Mouse (Mus musculus) kidney, postnatal 0 days (tissue): ENCODE measurements around the gene Eya4. TPM values are rescaled to one million over a fixed set of nuclear protein-coding genes. Genes with fewer than 3 reads are reported as not detected.

ENCODE experiments used
- ATAC-seq: fragments of 200-750 bp; cut with Nextera tagmentation; replicated peaks from 2 replicates; pipeline ENCODE4 v1.8.0; 2017; ENCODE audit warnings: low read depth, moderate number of reproducible peaks, moderate TSS enrichment, moderate library complexity; ENCODE audit not compliant: low FRiP score
- DNase-seq: peaks from one replicate; pipeline ENCODE4 v3.0.0-alpha.2; 2016; ENCODE audit warnings: low spot score
- H3K27ac ChIP-seq: fragments of 300-500 bp; sonication (generic); 2 replicates; pipeline ENCODE4 v1.5.1; 2014; ENCODE audit warnings: mild to moderate bottlenecking
- H3K27me3 ChIP-seq: fragments of 300-500 bp; sonication (generic); 2 replicates; pipeline ENCODE4 v1.6.1; 2014; ENCODE audit warnings: low read length, mixed read lengths; ENCODE audit not compliant: insufficient read depth
- H3K36me3 ChIP-seq: fragments of 300-500 bp; sonication (generic); 2 replicates; pipeline ENCODE4 v1.6.1; 2014; ENCODE audit warnings: low read length, mixed read lengths; ENCODE audit not compliant: insufficient read depth
- H3K4me1 ChIP-seq: fragments of 300-500 bp; sonication (generic); replicated peaks from 2 replicates; pipeline ENCODE4 v1.6.1; 2014; ENCODE audit warnings: antibody characterized with exemption, low read length, mixed read lengths; ENCODE audit not compliant: insufficient read depth
- H3K4me2 ChIP-seq: fragments of 300-500 bp; sonication (generic); 2 replicates; pipeline ENCODE4 v1.6.1; 2014; ENCODE audit warnings: mild to moderate bottlenecking, low read length, moderate library complexity, mixed read lengths
- H3K4me3 ChIP-seq: fragments of 300-500 bp; sonication (generic); replicated peaks from 2 replicates; pipeline ENCODE4 v1.5.1; 2014; ENCODE audit warnings: low read depth, low read length
- H3K9ac ChIP-seq: fragments of 300-500 bp; sonication (generic); 2 replicates; pipeline ENCODE4 v1.6.1; 2014; ENCODE audit warnings: low read depth, low read length
- H3K9me3 ChIP-seq: fragments of 300-500 bp; sonication (generic); replicated peaks from 2 replicates; pipeline ENCODE4 v1.6.1; 2016; ENCODE audit warnings: low read length, inconsistent platforms, mixed read lengths
- CTCF ChIP-seq: IDR thresholded peaks from 2 replicates; pipeline ENCODE4 v1.5.1; 2016; ENCODE audit warnings: antibody characterized with exemption, low read depth, mild to moderate bottlenecking, moderate library complexity
- WGBS: fragments of 180-500 bp; shearing (Covaris S2); extraction: QIAGEN DNeasy Blood & Tissue Kit; methylation state at CpG from one replicate; pipeline ENCODE4 v1.1.7; 2014; 5-methylcytosine and 5-hydroxymethylcytosine counted together
- polyA plus RNA-seq: library from polyadenylated mRNA; unstranded; fragments of >200 nt; fragmentation: Nextera tagmentation; extraction: Ambion mirVana; gene quantifications from 2 replicates; pipeline ENCODE4 v1.2.1, GENCODE M21; 2015

Eya4 gene
- polyA plus RNA-seq, 1 experiment from 2014 or later = 4.8 TPM

DNA sequence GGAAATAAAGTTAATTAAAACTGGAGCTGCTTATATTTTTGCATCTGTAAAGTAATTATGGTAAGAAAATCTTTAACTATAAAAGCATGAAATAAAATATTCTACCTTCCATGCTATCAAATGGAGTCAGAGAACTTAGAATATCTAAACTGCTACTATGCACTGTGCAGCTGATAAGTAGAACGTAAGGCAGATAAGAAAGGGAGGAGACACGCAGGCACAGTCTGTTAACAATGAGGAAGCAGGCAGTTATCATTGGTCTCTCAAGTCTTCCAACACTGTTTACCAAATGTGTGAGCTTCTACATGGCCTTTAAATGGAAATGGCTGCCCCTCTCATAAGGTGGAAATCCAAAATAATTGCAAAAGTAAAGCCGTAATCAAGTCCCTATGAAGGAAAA is 55.0 kb downstream of the Eya4 start:
- H3K4me2 ChIP-seq = no peak overlapping the region
- no peaks in the 10 kb centered on the region for H3K27me3 ChIP-seq
- ATAC-seq (no peak), DNase-seq (no peak)
- no peaks in the 10 kb centered on the region for H3K36me3 ChIP-seq
- no peaks in the 10 kb centered on the region for H3K4me1 ChIP-seq
- 91% methylated on average over 3 of the region's 3 CpGs for WGBS
- TF ChIP-seq CTCF = no peak
- no peaks in the 10 kb centered on the region for H3K9me3 ChIP-seq
- no peak overlapping the region for H3K4me3 ChIP-seq
- H3K27ac ChIP-seq = no peak overlapping the region
- H3K9ac ChIP-seq = no peak overlapping the region

GRCm38 (mm10) chr10:23292495-23292894 is 58.1 kb downstream of the Eya4 start:
- no peak for TF ChIP-seq CTCF
- no peak overlapping the region for H3K27ac ChIP-seq
- no peak overlapping the region for H3K4me3 ChIP-seq
- DNase-seq = peak; percentile 44
- no peak overlapping the region for H3K4me2 ChIP-seq
- H3K4me1 ChIP-seq = no peaks in the 10 kb centered on the region
- H3K9ac ChIP-seq = no peak overlapping the region
- no peaks in the 10 kb centered on the region for H3K27me3 ChIP-seq
- no peak for ATAC-seq
- no peaks in the 10 kb centered on the region for H3K9me3 ChIP-seq
- no peaks in the 10 kb centered on the region for H3K36me3 ChIP-seq
- 61% methylated on average over 7 of the region's 7 CpGs for WGBS

- Histone ChIP-seq H3K27ac (no peak overlapping the region), H3K36me3 (no peaks in the 10 kb centered on the region), H3K9ac (no peak overlapping the region), H3K4me1 (no peaks in the 10 kb centered on the region), H3K9me3 (no peaks in the 10 kb centered on the region), H3K27me3 (no peaks in the 10 kb centered on the region), H3K4me2 (no peak overlapping the region), H3K4me3 (no peak overlapping the region)
- ATAC-seq (no peak), DNase-seq (no peak)
- WGBS = 92% methylated on average over 3 of the region's 3 CpGs
- no peak for TF ChIP-seq CTCF
These were observed 73.2 kb downstream of the Eya4 start for GRCm38 (mm10) chr10:23277371-23277770.

DNA sequence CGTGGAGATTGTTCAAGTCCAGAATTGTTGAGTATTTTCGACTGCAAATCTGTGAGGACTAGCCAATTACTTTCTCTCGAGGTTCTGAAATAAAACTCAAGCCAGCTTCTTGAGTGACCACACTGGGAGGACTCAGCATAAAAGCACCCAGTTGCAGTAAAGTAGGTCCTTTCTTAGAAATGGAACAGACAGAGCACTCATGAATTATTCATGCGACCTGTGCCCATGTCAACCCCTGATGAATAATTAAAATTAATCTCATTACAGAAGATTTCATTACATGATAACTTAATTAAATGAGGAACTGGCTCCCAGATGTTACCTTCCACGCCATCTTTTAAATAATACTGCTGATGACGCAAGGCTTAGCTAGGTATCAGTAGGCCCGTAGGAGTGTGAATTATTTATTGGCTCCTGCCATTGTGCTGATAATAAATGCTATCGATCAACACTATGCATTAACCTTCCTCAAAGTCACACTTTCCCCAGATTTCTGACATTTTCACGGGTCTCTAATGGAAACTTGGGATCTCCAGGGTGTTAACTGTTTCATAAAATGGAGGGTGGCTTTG is 79.5 kb downstream of the Eya4 start:
- H3K4me1 ChIP-seq = no peaks in the 10 kb centered on the region
- no peaks in the 10 kb centered on the region for H3K36me3 ChIP-seq
- H3K27ac ChIP-seq = no peak overlapping the region
- no peaks in the 10 kb centered on the region for H3K27me3 ChIP-seq
- no peak for TF ChIP-seq CTCF
- no peak overlapping the region for H3K9ac ChIP-seq
- ATAC-seq = no peak
- no peaks in the 10 kb centered on the region for H3K9me3 ChIP-seq
- H3K4me2 ChIP-seq = no peak overlapping the region
- no peak for DNase-seq
- WGBS = 75% methylated on average over 9 of the region's 9 CpGs
- H3K4me3 ChIP-seq = no peak overlapping the region

- no peak overlapping the region for H3K4me3 ChIP-seq
- no peak for ATAC-seq
These were observed 80.1 kb downstream of the Eya4 start for GRCm38 (mm10) chr10:23270502-23270901.

DNA sequence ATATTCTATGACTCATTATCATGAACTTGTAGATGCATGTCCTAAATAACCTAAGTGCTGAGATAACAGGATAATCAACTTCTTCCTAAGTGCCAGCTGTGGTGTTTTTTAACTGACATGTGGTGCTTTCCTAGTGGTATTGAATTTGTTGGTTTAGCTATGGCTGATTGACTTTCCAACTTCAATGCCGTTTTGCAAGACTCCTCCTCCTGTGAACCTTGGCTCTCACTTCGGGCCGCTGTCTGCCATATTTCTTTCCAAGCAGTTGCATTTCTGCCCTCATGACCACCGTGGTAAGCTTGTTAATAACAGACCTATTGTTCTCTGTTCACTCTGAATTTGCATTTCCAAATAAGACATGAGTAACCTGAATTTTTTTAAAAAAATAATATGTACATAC is 98.4 kb downstream of the Eya4 start:
- ATAC-seq (0 out of 2 replicates have a peak, but pooled peaks have one; percentile 17), DNase-seq (peak; percentile 85)
- H3K27me3 ChIP-seq = no peaks in the 10 kb centered on the region
- H3K4me3 ChIP-seq = no peak overlapping the region
- no peaks in the 10 kb centered on the region for H3K9me3 ChIP-seq
- no peaks in the 10 kb centered on the region for H3K36me3 ChIP-seq
- TF ChIP-seq CTCF = no peak
- no peak overlapping the region for H3K27ac ChIP-seq
- no peak overlapping the region for H3K9ac ChIP-seq
- H3K4me1 ChIP-seq = no peaks in the 10 kb centered on the region
- no peak overlapping the region for H3K4me2 ChIP-seq
- WGBS = 10% methylated on average over 4 of the region's 4 CpGs

More at GRCm38 (mm10) chr10:23270502-23270901, 80.1 kb downstream of the Eya4 start:
- WGBS = 84% methylated on average over 2 of the region's 2 CpGs
- Histone ChIP-seq H3K9ac (no peak overlapping the region), H3K9me3 (no peaks in the 10 kb centered on the region), H3K4me2 (no peak overlapping the region), H3K36me3 (no peaks in the 10 kb centered on the region), H3K27ac (no peak overlapping the region), H3K27me3 (no peaks in the 10 kb centered on the region), H3K4me1 (no peaks in the 10 kb centered on the region)
- DNase-seq = no peak
- no peak for TF ChIP-seq CTCF

- WGBS = 89% methylated on average over 3 of the region's 3 CpGs
- no peak for ATAC-seq
- no peak for TF ChIP-seq CTCF
These were observed 104.1 kb downstream of the Eya4 start for GRCm38 (mm10) chr10:23246485-23246884.

More at GRCm38 (mm10) chr10:23246485-23246884, 104.1 kb downstream of the Eya4 start:
- Histone ChIP-seq H3K4me2 (no peak overlapping the region), H3K27me3 (no peaks in the 10 kb centered on the region), H3K36me3 (no peaks in the 10 kb centered on the region), H3K4me3 (no peak overlapping the region), H3K9ac (no peak overlapping the region), H3K27ac (no peak overlapping the region), H3K9me3 (no peaks in the 10 kb centered on the region), H3K4me1 (no peaks in the 10 kb centered on the region)
- no peak for DNase-seq
